Mouse (Mus musculus): ENCODE measurements around the gene Hist1h4f.

The Hist1h4f gene

DNA sequence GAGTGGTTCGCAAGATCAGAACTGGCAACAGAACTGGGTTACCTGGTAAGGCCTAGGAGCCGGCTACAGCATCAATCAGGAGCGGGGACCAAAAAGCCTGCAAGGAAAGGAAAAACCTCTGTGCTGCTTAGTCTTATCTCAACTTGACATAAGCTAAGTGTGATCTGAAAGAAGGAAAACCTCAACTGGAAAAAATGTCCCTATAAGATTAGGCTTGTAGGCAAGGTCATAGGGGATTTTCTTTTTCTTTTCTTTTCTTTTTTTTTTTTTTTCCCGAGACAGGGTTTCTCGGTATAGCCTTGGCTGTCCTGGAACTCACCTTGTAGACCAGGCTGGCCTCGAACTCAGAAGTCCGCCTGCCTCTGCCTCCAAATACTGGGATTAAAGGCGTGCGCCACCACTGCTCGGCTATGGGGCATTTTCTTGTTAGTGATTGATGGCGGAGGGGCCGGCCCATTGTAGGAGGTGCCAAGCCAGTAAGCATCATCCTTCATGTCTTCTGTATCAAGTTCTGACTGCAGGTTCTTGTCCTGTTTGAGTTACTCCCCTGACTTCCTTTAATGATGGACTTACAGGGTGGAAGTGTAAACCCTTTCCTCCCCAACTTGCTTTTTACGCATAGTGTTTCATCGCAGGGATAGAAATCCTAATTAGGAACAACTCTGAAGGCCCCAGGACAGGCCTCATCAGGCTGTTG is 44.5 kb downstream of the Hist1h4f start:
- DNase-seq: peak; percentile 21 to 37

DNA sequence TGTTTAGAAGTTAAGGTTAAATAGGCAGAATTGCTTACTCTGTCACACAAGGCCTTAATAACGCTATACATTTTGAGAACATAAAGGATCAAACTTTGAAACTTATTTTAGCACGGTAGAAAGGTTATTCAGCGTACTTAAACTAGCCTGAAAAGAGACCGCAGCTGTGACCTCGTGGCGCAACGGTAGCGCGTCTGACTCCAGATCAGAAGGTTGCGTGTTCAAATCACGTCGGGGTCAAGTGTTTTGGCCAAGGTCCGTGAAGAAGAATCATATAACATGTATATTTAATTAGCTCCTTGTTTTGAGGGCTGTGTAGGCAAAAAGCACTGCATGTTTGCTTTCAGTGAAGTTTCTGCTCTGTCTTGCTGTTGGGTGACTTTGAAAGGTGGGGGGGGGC is 45.1 kb downstream of the Hist1h4f start:
- peak; percentile 55 to 59 for DNase-seq

DNA sequence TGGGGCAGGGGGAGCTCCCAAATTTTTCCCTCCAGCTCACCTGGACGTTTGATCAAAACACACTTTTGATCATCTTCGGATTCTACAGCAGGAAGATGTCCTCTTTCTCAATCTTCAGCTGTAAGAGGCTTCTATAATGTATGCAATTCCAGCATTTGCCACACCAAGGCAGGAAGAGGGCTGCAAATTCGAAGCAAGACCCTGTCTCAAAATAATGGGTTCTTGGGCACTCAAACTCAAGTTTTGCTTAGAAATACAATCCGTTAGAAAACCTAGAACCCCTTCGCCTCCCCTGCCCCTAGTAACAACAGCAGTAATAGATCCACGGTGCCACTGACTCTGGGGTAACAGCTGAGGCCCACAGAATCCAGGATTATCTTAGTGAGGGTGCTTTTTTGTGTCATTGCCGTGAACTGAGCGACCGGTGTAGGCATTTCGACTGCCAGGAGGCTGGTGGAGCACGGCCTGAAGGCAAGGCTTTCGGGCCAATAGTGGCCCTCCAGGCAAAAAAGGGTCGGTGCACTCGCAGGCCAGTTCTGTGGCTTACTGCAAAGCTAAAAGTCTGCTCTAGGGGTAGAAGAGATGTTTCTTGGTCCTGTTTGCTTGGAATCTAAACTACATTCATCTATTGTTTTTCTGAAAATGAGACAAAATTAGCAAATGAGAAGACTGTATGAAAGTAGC is 45.6 kb downstream of the Hist1h4f start:
- no peak for DNase-seq

DNA sequence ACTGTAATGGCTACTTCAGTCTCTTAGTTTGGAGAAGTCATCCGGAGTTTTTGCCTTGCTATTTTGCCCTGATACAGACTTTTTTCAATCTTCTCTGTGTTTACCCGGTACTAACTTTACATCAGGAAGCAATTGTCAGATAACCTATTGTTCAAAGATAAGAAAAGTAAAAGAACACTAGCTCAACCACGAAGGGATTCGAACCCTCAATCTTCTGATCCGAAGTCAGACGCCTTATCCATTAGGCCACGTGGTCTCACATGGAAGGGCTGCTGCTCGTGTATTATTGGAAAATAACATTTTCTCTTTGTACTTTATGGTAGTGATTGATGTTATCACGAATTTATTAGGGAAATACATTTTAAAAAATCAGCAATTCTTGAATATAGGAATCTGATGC is 47.7 kb downstream of the Hist1h4f start:
- peak; percentile 41 to 51 for DNase-seq

DNA sequence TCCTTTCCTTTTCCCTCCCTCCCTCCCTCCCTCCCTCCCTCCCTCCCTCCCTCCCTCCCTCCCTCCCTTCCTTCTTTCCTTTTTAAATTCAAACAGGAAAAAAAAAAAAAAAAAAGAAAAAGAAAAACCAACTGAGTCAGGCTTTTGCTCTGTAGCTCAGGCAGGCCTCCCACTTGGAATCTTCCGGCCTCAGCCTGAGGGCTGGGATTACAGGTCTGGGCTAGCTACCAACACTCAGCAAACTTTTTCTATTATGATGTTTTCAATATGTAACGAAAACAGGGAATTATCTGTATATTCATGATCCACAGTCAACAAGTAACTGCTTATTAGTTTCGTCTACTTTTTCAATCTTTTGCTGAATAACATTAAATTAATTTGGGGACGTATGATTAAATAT is 48.5 kb downstream of the Hist1h4f start:
- no peak for DNase-seq

DNA sequence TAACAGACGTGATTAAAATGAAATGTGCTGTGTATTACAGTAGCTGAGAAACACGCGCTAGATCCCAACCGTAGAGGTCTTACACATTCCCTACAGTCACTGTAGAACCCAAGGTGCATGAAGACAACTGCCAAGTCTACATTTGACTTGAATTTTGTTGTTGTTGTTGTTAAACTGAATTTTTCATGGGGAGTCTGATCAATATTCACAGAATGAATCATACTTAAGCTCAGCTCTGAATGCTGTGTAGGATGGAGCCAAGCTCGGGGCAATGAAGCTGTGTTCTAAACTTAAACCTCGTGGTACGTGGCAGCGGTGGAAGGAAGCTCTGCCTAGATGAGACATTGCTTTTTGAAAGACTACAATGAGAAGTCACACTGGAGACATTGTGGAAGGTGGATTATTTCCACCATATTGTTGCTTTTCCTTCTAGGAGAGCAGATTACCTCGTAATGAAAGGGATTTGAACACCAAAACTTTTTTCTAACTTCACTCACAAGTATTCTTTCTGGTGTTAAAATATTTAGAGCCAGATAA is 49.3 kb downstream of the Hist1h4f start:
- DNase-seq: no peak

DNA sequence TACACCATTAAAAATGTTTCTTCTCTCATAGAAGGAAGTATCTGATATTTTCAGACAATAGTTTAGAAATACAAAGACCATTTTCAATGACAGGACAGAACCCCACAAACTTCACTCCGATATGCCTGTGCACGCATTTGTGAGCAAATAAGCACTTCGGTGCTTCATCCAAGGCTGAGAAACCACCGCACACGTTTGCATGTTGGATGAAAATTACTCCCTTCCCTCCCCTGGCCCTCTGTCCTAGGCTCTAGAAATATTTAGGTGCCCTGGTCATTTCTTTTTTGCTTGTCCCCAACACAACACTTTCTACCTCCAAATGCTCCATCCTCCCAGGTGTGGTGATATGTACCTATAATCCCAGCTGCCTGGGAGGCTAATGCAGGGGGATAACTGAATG is 49.9 kb downstream of the Hist1h4f start:
- no peak for DNase-seq

Measured in kidney, postnatal 4 days (tissue).